Mouse (Mus musculus) midbrain, embryonic 11.5 days (tissue): ENCODE measurements around the gene Ifrd2. TPM values are rescaled to one million over a fixed set of nuclear protein-coding genes. Genes with fewer than 3 reads are reported as not detected.
"Not testable (repeated sequence)": the region's sequence is repeated elsewhere in the genome, so short reads cannot be mapped to it uniquely, and the experiment has no call there.

Experiments used
- ATAC-seq: fragments of 200-750 bp; cut with Nextera tagmentation; 2 replicates; pipeline ENCODE4 v1.8.0; 2017; ENCODE audit warnings: moderate TSS enrichment, moderate library complexity; ENCODE audit not compliant: low FRiP score
- DNase-seq: peaks from one replicate; pipeline ENCODE4 v3.0.0; 2015; ENCODE audit warnings: low spot score; ENCODE audit errors: missing footprints
- H3K27ac ChIP-seq: fragments of 300-500 bp; sonication (generic); 2 replicates; pipeline ENCODE4 v1.5.1; 2014; ENCODE audit warnings: low read depth, low read length
- H3K27me3 ChIP-seq: fragments of 300-500 bp; sonication (generic); 2 replicates; pipeline ENCODE4 v1.6.1; 2014; ENCODE audit warnings: mild to moderate bottlenecking, low read length, moderate library complexity, mixed read lengths; ENCODE audit not compliant: control insufficient read depth, insufficient read depth
- H3K36me3 ChIP-seq: fragments of 300-500 bp; sonication (generic); 2 replicates; pipeline ENCODE4 v1.6.1; 2014; ENCODE audit warnings: mild to moderate bottlenecking, low read length, moderate library complexity, mixed read lengths; ENCODE audit not compliant: control insufficient read depth, insufficient read depth
- H3K4me1 ChIP-seq: fragments of 300-500 bp; sonication (generic); 2 replicates; pipeline ENCODE4 v1.6.1; 2014; ENCODE audit warnings: low read length; ENCODE audit not compliant: control insufficient read depth, insufficient read depth
- H3K4me2 ChIP-seq: fragments of 300-500 bp; sonication (generic); 2 replicates; pipeline ENCODE4 v1.6.1; 2014; ENCODE audit warnings: mild to moderate bottlenecking, moderate library complexity
- H3K4me3 ChIP-seq: fragments of 300-500 bp; sonication (generic); 2 replicates; pipeline ENCODE4 v1.5.1; 2014; ENCODE audit warnings: low read depth, low read length
- H3K9ac ChIP-seq: fragments of 300-500 bp; sonication (generic); 2 replicates; pipeline ENCODE4 v1.6.1; 2014; ENCODE audit warnings: low read length
- H3K9me3 ChIP-seq: fragments of 300-500 bp; sonication (generic); 2 replicates; pipeline ENCODE4 v1.6.1; 2016; ENCODE audit warnings: low read length; ENCODE audit not compliant: control insufficient read depth
- WGBS: fragments of 180-500 bp; shearing (Covaris S2); extraction: QIAGEN DNeasy Blood & Tissue Kit; methylation state at CpG from one replicate; pipeline ENCODE4 v1.1.7; 2014; 5-methylcytosine and 5-hydroxymethylcytosine counted together
- polyA plus RNA-seq: library from polyadenylated mRNA; unstranded; fragments of >200 nt; fragmentation: Nextera tagmentation; extraction: Ambion mirVana; gene quantifications from 2 replicates; pipeline ENCODE4 v1.2.1, GENCODE M21; 2014

Gene Ifrd2
- polyA plus RNA-seq, 1 experiment from 2014 or later: 28.2 TPM

DNA sequence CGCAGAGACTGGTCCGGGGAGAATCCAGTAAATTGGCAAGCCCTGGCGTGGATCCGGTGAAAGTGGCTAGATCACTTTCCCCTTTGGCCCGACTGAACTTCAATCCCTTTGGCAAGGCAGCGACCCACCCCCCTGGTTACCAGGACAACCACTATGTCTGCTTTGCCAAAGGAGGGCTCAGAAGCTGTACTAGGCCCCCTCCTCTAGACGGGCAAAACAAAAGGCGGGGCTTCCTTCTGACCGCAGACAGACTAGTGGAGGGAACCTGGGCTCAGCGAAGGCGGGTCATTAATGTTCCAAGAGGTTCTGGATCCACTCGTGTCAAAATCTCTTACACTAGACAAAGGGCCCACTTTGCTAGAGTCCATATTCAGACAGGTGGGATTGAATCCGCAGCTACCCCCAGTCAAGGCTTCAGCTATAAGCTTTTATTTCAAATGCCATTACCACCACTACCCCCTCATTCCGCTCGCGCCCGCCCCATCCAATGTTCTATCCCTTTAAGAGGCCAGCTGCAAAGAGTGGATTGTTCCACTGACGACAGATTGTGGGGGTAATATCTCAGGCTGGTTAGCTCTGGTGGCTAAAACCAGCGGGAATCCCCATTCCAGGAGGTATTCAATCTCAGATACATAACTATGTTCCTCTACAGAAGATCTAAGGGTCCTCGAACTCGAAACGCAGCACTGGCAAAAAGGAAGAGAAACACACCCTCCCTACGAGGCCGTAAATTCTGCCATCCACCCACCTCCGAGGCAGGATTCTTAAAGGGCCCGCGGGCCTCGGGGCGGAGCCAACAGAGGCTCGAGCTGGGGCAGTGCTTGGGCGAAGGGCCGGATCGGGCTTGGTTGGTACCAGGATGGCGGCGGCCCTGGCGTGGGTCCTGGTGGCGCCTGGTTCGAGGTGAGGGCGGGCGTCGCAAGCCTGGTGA is 18.8 kb upstream of the Ifrd2 start:
- peaks cover 24% of the 10 kb centered on the region for H3K36me3 ChIP-seq
- H3K9me3 ChIP-seq: no peaks in the 10 kb centered on the region; the same call in 1 of the 2 replicates
- under 1% methylated on average over 40 of the region's 41 CpGs for WGBS
- H3K27ac ChIP-seq: peak overlapping the region; percentile 82
- H3K9ac ChIP-seq: peak overlapping the region; percentile 95
- H3K4me3 ChIP-seq: peak overlapping the region; percentile 88
- ATAC-seq (peak; percentile 86), DNase-seq (peak; percentile 99)
- H3K4me1 ChIP-seq: peaks cover 38% of the 10 kb centered on the region
- H3K4me2 ChIP-seq: peak overlapping the region; percentile 60
- H3K27me3 ChIP-seq: no peaks in the 10 kb centered on the region

DNA sequence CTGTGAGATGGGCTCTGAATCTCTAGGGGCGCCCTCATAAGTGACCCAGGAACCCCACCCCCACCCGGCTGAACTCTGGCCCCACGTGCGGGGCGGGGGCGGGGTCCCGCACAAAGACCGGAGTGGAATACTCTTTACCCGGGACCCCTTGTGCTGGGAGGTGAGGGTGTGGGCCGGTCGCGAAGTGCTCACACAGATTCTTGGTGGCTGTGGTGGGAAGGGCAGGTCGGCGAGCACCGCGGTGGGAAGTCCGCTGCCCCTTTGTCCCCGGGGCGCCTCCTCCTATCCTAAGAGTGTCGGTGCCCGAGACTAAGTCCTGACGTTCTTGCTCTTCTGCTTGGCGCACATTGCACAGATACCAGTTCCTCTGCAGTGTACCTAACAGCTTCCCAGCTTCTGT is 18.2 kb upstream of the Ifrd2 start:
- Histone ChIP-seq H3K27ac (peak overlapping the region; percentile 82; the same call in 1 of the 2 replicates), H3K36me3 (peaks cover 24% of the 10 kb centered on the region), H3K9me3 (no peaks in the 10 kb centered on the region; the same call in 1 of the 2 replicates), H3K4me2 (peak overlapping the region; percentile 60), H3K4me3 (peak overlapping the region; percentile 88), H3K4me1 (peaks cover 33% of the 10 kb centered on the region), H3K9ac (peak overlapping the region; percentile 95), H3K27me3 (no peaks in the 10 kb centered on the region)
- ATAC-seq: peak; percentile 58
- WGBS: 0% methylated on average over 23 of the region's 23 CpGs
- no peak for DNase-seq

DNA sequence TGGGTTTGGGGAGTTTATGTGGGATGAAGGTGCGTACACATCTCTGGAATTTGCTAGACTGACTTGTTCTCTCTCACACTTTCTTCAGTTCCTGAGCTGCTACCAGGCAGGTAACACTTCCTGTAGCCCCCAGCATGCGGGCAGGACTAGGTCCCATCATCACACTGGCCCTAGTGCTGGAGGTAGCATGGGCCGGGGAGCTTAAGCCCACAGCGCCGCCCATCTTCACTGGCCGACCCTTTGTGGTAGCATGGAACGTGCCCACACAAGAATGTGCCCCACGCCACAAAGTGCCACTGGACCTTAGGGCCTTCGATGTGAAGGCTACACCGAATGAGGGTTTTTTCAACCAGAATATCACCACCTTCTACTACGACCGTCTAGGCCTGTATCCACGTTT is 17.4 kb upstream of the Ifrd2 start:
- Histone ChIP-seq H3K27me3 (no peaks in the 10 kb centered on the region), H3K4me2 (peak overlapping the region; percentile 60), H3K9me3 (no peaks in the 10 kb centered on the region; the same call in 1 of the 2 replicates), H3K4me1 (peaks cover 33% of the 10 kb centered on the region), H3K9ac (peak overlapping the region; percentile 95), H3K36me3 (peaks cover 24% of the 10 kb centered on the region), H3K4me3 (peak overlapping the region; percentile 88), H3K27ac (no peak overlapping the region)
- 51% methylated on average over 13 of the region's 13 CpGs for WGBS
- ATAC-seq (no peak), DNase-seq (no peak)

DNA sequence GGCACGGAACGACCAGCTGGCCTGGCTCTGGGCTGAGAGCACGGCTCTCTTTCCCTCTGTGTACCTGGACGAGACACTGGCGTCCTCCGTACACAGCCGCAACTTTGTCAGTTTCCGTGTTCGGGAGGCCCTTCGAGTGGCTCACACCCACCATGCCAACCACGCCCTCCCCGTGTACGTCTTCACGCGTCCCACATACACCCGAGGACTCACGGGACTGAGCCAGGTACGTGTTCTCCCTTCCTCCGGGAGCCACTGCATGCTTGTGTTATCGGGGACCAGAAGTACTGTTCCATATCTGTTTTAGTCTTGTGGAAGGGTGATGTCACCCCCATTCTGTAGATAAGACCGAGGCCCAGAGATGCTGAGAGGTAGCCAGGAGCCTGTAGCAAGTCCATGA is 16.6 kb upstream of the Ifrd2 start:
- Histone ChIP-seq H3K27me3 (no peaks in the 10 kb centered on the region), H3K9ac (peak overlapping the region; percentile 95; the same call in 1 of the 2 replicates), H3K4me2 (peak overlapping the region; percentile 60; the same call in 1 of the 2 replicates), H3K27ac (no peak overlapping the region), H3K4me3 (0 out of 2 replicates have a peak overlapping the region, but pooled peaks have one; percentile 0), H3K36me3 (peaks cover 24% of the 10 kb centered on the region), H3K9me3 (no peaks in the 10 kb centered on the region; the same call in 1 of the 2 replicates), H3K4me1 (peaks cover 33% of the 10 kb centered on the region)
- DNase-seq: no peak
- no peak for ATAC-seq
- 96% methylated on average over 21 of the region's 21 CpGs for WGBS

DNA sequence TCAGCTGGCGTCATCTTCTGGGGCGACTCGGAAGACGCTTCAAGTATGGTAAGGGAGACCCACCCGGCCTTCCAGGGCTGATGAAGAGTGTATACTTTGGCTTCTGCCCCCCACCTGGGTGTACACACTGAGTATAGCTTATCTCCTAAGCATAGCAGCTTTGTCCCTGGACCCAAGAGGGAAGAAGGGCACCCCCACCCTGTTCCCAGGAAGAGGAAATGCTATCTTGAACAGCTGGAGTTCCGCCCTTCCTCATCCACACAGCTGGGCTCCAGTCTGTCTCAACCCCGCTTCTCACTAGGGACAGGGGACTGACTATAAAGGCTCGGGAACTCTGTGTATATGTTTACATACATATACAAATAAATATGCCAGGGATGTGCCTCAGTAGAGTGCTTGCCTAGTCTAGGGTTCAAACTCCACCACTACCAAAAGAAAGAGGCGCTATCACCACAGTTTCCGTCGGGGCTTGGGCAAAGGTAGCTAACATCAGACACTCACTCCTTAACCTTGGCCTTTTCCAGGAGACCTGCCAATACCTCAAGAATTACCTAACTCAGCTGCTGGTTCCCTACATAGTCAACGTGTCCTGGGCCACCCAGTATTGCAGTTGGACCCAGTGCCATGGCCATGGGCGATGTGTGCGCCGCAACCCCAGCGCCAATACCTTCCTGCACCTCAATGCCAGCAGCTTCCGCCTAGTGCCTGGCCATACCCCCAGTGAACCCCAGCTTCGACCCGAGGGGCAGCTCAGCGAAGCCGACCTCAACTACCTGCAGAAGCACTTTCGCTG is 15.7 kb upstream of the Ifrd2 start:
- DNase-seq (no peak), ATAC-seq (no peak)
- no peaks in the 10 kb centered on the region for H3K27me3 ChIP-seq
- no peak overlapping the region for H3K4me2 ChIP-seq
- H3K27ac ChIP-seq: no peak overlapping the region
- peaks cover 37% of the 10 kb centered on the region for H3K4me1 ChIP-seq
- 0 out of 2 replicates have a peak overlapping the region, but pooled peaks have one; percentile 0 for H3K4me3 ChIP-seq
- no peak overlapping the region for H3K9ac ChIP-seq
- no peaks in the 10 kb centered on the region; the same call in 1 of the 2 replicates for H3K9me3 ChIP-seq
- WGBS: 96% methylated on average over 22 of the region's 22 CpGs
- peaks cover 24% of the 10 kb centered on the region for H3K36me3 ChIP-seq

DNA sequence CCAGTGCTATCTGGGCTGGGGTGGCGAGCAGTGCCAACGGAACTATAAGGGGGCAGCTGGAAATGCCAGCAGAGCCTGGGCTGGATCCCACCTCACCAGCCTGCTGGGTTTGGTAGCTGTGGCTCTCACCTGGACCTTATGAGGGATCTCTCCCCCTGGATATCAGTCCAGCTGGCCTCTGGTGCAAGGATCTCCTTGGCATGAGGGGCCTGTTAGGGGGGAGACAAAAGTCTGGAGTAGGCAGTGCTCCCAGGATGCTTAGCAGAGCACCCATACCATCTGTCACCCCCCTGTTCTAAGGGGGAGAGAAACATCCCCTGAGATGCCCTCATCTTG is 15.1 kb upstream of the Ifrd2 start:
- no peak overlapping the region for H3K27ac ChIP-seq
- ATAC-seq: no peak
- H3K27me3 ChIP-seq: no peaks in the 10 kb centered on the region
- H3K4me2 ChIP-seq: no peak overlapping the region
- no peak for DNase-seq
- no peak overlapping the region for H3K4me3 ChIP-seq
- H3K4me1 ChIP-seq: peaks cover 37% of the 10 kb centered on the region
- H3K9ac ChIP-seq: no peak overlapping the region
- WGBS: 94% methylated on average over 2 of the region's 2 CpGs
- H3K9me3 ChIP-seq: no peaks in the 10 kb centered on the region; the same call in 1 of the 2 replicates
- H3K36me3 ChIP-seq: peaks cover 24% of the 10 kb centered on the region

DNA sequence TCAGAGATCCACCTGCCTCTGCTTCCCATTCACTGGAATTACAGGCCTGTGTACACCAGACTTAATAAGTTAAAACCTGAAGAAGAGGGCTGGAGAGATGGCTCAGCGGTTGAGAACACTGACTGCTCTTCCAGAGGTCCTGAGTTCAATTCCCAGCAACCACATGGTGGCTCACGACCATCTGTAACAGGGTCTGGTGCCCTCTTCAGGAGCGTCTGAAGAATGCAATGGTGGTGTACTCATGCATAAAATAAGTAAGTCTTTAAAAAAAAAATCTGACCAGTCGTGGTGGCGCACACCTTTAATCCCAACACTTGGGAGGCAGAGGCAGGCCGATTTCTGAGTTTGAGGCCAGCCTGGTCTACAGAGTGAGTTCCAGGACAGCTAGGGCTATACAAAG is 13.7 kb upstream of the Ifrd2 start:
- peaks cover 29% of the 10 kb centered on the region for H3K4me1 ChIP-seq

DNA sequence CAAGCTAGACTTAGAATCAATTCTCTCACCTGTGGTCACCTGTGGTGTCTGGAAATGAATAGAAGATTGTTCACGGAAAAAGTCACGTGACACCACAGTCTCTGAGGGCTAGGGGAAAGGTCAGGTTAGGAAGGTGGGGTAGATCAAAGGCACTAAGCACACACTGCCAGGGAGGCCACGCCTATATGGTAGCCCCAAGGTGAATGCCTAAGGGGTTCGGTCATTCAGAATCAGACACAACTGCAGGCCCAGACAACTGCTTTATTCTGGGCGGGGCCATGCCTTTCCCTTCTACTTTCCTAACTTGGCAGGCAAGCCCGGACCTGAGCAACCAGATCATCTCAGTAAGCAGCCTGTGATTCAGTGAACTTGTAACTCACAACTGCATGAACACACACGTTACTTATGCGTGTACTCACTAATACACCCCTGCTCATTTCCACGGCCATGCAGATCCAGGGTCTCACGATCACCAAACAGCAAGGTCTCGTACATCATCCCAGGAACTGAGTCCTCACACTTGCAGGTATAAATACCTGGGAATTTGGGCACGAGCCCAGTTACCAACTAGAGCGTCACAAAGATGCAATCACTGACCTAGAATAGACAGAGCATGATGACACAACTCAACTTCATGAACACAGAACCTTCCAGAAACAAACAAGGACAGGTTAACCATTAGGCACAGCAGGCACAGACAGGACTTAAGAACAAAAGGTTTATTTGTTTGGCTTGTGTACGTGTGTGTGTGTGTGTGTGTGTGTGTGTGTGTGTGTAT is 11.7 kb upstream of the Ifrd2 start:
- Histone ChIP-seq H3K4me3 (no peak overlapping the region), H3K36me3 (peaks cover 24% of the 10 kb centered on the region), H3K27me3 (no peaks in the 10 kb centered on the region), H3K9ac (no peak overlapping the region), H3K9me3 (no peaks in the 10 kb centered on the region; the same call in 1 of the 2 replicates), H3K4me1 (peaks cover 26% of the 10 kb centered on the region), H3K4me2 (no peak overlapping the region), H3K27ac (no peak overlapping the region; the same call in 1 of the 2 replicates)
- 88% methylated on average over 14 of the region's 14 CpGs for WGBS
- DNase-seq (no peak), ATAC-seq (no peak)

More for the DNA sequence above, 13.7 kb upstream of the Ifrd2 start:
- not testable (repeated sequence) for H3K9ac ChIP-seq, H3K9me3 ChIP-seq, H3K27ac ChIP-seq, DNase-seq, H3K4me3 ChIP-seq, H3K27me3 ChIP-seq, H3K4me2 ChIP-seq, ATAC-seq
- H3K36me3 ChIP-seq: peaks cover 24% of the 10 kb centered on the region
- WGBS: 80% methylated on average over 6 of the region's 6 CpGs
